Mouse (Mus musculus): ENCODE results near the gene Slc25a21.

- TF ChIP-seq CTCF (IDR thresholded peaks at IDR 0.05; ENCODE audit: extremely low read depth, insufficient read depth, low read length): no peak
- no peak for TF ChIP-seq POLR2A (IDR thresholded peaks at IDR 0.05; ENCODE audit: extremely low read depth, insufficient read depth, low read length)
Measured at GRCm38 (mm10) chr12:57099066-57099465, 98.2 kb downstream of the Slc25a21 start.
